Mouse (Mus musculus) B cell, adult 2 months (primary cell): ENCODE results near the gene Ntan1.

ENCODE experiments used
- DNase-seq, 2 experiments: peaks; one replicate each; pipeline ENCODE4 v3.0.0; 2022

The Ntan1 gene

DNA sequence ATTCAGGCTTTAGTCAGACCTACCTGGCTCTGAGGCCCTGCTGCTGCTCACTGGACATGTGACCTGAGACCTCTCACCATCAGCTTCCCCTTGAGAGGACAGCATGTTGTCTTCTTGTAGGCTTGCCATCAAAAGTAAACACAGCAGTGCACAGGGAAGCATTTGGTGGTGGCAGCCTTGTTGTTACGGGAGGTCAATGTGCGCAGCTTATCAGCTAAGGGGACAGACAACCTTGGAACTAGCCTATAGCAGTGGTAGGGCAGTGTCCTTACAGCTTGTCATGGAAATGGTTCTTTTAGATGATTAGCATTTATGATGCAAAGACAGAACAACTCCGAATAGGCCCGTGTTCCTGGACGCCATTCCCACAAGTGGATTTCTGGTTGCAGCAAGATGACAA, 15.7 kb downstream of the Ntan1 start:
- no peak for DNase-seq

DNA sequence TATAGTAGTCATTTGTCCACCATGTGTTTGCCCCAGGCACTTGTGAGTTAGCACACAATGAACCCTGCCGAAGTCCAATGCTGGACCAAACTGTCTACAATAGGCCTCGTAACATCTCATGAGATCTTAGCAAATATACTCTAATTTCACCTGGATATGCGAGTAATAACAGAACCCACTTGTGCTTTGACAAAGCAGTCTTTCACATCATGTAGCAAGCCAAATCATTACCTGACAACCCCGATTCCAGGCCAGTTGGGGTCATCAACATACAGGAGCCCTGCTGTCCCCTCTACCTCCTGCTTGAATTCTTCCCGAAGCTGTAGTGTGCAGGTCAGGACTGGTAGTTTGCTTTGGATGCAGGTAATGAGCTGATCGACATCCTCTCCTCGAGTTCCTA, 21.4 kb downstream of the Ntan1 start:
- no peak for DNase-seq

DNA sequence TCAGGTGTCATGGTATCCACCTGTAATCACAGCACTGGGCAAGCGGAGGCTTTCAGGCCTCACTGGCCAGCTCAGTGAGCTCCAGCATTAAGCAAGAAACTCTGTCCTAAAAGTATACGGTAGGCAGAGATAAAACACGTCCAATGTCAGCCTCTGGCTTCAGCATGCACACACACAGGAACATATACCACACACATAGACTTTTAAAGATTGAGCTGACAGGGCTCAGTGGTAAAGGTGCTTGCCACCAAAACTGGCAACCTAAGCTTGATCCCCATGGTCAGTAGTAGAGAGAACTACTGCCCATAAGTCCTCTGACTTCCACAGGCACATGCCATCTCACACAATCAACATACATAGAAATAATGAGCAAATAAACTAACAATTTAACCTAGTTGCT, 22.3 kb downstream of the Ntan1 start:
- no peak for DNase-seq

DNA sequence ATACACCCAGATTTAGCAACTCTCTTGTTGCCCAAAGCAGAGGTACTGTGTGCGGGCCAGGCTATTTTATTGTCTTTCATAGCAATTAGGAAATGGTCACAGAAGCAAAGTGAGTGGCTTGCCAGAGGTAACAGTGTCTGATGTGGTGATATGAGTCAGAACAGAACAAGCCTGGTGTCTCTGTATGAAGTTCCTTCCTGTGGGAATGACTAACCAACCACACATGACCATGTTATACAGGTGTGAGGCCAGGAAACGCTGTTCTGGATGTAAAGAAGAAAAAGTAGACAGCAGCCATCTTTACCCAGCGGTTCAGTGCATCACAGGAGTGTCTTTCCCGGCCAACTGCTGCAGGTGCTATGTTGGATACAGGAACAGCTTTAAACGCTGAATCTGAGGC, 26.4 kb downstream of the Ntan1 start:
- no peak for DNase-seq

DNA sequence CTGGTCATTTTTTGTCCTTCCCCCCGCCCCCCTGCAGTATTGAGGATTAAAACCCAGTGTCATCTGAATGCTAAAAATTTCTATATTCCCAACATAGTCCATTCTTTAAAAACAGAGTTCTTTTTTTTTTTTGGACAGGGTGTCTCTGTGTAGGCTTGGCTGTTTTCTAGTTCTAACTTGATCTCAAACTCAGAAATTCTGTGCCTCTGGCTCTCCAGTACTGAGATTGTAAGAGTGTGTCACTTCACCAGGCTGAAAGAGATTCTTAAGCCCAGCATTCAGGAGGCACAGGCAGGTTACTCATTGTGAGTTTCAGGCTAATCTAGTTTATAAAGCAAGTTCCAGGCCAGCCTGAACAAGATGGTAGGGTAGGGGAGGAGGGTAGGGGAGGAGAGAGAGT, 28.0 kb downstream of the Ntan1 start:
- no peak for DNase-seq

DNA sequence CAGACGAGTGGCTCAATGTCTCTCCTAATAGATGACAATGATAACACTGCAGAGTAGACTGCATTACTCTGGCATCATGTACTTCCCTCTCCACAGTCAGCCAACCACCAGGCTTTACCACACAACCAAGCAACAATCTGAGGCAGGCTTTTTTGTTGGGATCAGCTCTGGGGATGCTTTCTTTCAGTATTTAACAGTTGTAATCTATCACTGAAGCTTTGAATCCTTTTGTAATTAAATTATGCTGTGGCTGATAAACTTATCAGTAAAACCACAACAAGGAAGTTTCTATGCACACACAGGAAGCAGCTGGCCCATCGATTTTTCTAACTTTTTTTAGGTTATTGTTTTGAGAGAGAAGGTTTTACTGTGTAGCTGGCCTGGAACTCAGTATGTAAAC, 29.7 kb downstream of the Ntan1 start:
- peak; percentile 18 to 23 for DNase-seq

DNA sequence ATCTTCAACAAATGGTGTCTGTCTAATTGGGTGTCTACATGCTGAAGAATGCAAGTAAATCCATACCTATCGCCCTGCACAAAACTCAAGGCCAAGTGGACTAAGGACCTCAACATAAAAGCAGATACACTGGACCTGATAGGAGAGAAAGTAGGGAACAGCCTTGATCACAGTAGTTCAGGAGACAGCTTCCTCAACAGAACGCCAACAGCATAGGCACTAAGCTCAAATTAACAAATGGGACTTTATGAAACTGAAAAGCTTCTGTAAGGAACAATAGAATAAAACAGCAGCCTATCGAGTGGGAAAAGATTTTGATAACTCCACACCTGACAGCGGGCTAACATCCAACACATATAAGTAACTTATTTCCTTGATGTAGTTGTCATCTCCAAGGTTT, 32.8 kb downstream of the Ntan1 start:
- DNase-seq = no peak

DNA sequence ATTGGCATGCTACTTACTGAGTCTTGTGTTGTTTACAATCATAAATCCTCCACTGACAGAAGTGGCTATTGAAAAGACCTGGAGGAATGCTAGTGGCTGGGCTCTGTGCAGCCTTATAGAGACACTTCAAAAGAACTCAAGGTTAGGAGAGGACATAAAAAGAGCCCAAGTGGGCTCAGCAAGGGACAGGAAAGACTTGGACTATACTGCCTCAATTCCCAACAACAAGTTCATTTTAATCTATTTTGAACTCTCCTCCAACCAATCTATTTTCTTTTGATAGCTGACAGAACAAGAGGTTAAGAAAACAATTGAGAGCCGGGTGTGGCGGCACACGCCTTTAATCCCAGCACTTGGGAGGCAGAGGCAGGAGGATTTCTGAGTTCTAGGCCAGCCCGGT, 35.2 kb downstream of the Ntan1 start:
- no peak for DNase-seq

DNA sequence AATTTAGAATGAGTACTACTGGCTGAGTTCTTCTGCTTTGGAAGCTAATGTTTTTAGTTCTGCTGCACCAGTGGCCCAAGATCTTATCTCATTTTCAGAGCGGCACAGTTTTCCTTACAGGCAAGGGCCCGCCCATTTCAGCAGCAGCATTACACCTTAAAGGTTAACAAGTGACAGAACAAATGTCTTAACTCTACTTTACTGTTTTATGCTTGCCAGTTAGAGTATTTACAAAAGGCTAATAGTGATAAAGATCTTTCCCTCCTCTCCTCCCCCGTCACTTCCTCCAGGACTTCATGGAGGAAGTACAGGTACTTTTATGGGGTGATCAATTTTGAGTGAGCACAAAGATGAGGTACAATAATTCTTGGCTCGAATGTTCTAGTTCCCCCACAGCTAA, 47.4 kb downstream of the Ntan1 start:
- no peak for DNase-seq

DNA sequence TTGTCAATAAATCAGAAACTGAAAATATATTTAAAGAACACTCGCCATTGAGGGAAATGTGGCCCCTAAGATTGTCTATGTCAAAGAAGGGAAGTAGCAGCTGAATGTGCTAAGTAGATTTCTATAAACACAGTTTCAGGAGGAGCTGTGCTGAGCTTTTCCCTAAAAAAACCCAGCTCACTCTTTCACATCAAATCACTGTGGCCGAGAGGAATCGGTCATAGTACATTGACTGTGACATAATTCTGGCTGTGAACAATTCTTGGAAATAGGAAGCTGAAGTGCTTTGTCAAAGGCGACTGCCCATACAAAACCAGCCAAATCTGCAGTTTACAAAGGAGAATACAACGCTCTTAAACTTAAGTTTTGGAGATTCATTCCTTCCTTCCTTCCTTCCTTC, 48.0 kb downstream of the Ntan1 start:
- no peak for DNase-seq

DNA sequence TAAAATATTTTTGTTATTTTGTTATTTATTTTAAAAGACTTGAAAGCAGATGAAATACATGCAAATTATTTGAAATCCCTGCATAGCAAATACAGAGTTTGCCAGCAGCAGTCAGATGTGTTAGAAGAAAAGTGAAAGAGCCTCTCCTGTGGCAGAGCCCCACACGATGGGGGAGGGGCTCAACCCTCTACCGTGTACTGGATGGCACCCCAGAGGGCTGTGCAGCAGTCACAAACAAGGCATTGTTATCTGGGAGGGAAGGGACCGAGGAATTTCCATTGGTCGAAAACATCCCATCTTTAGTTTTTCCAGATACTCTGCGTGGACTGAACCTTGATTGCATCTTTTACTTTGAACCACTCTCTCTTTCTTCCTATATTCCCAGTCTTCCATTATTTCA, 48.8 kb downstream of the Ntan1 start:
- peak; percentile 19 to 21 for DNase-seq

DNA sequence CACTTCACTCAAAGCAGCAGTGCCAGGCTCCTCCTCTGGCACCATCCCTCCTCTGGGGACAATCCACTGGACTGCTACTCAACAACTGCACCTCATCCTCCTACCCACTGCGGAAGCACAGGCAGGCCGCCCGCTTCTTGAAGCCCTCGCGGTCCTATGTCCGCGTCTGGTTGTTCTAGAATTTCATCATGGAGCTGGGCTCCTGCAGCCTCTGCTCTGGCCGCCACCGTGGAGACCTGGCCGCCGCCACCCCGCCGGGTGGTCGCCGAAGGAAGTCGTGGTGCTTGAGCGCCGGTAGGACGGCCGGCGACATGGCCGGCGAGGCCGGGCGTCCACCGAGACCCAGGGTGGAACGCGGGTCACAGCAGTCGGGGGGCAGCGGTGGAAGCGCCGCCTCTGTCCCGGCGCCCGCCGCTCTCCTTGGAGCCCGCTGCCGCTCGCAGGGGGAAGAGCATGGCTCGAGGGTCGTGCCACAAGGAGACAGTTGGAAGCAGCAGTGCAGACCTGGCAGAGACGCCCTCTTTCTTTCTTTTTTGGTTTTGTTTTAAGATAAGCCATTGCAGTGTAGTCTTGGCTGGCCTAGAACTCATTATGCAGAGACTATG, 49.4 kb downstream of the Ntan1 start:
- DNase-seq = no peak

DNA sequence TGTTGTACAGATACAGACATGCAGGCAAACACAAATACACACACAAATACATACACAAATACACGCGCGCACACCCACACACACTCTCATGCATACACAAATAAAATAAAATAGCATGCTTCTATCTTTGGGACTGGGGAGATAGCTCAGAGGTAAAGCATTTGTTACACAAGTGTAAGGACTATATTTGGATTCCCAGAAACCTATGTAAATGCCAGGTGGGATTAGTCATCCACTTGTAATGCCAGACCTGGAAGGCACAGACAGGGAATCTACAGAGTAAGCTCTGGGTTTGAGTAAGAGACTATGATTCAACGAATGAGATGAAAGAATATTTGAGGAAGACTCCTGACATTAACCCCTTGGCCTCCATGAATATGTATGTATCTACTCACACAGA, 56.8 kb downstream of the Ntan1 start:
- DNase-seq = no peak

DNA sequence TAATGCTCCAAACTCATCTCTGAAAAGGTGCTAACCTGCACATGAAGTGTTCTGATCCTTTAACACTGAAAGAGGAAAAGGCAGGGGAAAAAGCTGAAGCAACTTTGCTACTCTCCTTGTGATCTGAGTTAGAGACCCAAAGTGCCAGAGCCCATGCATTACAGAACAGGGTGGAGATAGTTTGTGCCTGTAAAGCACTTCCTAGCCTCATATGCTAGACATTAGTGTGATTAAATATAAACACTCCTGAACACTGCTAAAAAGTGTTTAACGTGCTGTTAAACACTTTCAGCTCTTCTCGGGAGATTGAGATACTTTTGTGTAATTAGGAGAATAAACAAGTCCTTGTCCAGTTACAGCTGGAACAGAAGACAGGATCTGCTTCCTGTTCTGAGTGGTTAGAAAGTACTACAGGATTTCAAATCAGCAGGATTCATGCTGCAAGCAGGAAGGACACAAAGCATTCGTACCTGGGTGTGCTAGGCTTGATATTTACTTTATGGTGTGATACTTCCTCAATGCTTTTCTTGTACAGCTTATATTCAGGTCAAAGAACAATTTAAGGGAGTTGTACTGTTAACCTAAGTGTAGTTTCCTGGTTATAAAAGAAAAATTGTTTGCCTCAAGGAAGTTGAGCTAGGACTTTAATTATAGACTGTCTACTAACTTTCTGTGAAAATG, 64.6 kb downstream of the Ntan1 start:
- DNase-seq = no peak
